Mouse (Mus musculus) CH12.LX (cell line): Measurements from ENCODE around the gene Podxl2. TPM values are rescaled to one million over a fixed set of nuclear protein-coding genes. Genes with fewer than 3 reads are reported as not detected.

ENCODE experiments used
- DNase-seq: peaks from one replicate; pipeline ENCODE4 v3.0.0-alpha.2; 2013; ENCODE audit errors: extremely low read depth
- H3K27ac ChIP-seq: 2 replicates; pipeline ENCODE4 v1.5.1; 2012; ENCODE audit warnings: low read depth, mild to moderate bottlenecking, control low read depth, moderate library complexity; ENCODE audit not compliant: insufficient read depth
- H3K27me3 ChIP-seq: replicated peaks from 2 replicates; pipeline ENCODE3; 2012; ENCODE audit warnings: inconsistent platforms
- H3K36me3 ChIP-seq, 2 experiments: replicated peaks in 1 of 2; 2 replicates each; pipeline versions ENCODE3 to v1.6.1; 2012; ENCODE audit warnings: inconsistent platforms in 1 of 2, low read length in 1 of 2, mild to moderate bottlenecking in 1 of 2, mixed read lengths in 1 of 2, moderate library complexity in 1 of 2; ENCODE audit not compliant: control insufficient read depth in 1 of 2, insufficient read depth in 1 of 2
- H3K4me1 ChIP-seq, 2 experiments: 2 replicates each; pipeline ENCODE4 v1.6.1; 2012; ENCODE audit warnings: inconsistent platforms in 1 of 2, moderate library complexity in 1 of 2; ENCODE audit not compliant: insufficient read depth in 2 of 2, control insufficient read depth in 1 of 2
- H3K4me2 ChIP-seq: 2 replicates; pipeline ENCODE4 v1.6.1; 2012; ENCODE audit warnings: low read depth, mild to moderate bottlenecking, control low read depth; ENCODE audit not compliant: poor library complexity, insufficient read depth, severe bottlenecking
- H3K4me3 ChIP-seq, 3 experiments: fragments of 150-350 bp in 1 of 3; sonication (generic) in 1 of 3; replicated peaks in 1 of 3; 2 replicates each; pipeline versions ENCODE3 to v1.5.1; 2011 to 2012; ENCODE audit warnings: low read depth in 2 of 3, low read length in 2 of 3, mild to moderate bottlenecking in 2 of 3, moderate library complexity in 2 of 3, control low read depth in 1 of 3, improper control_type of control experiment in 1 of 3, inconsistent platforms in 1 of 3, mixed read lengths in 1 of 3; ENCODE audit not compliant: poor library complexity in 1 of 3
- H3K79me2 ChIP-seq: replicated peaks from 2 replicates; pipeline ENCODE4 v1.6.1; 2012; ENCODE audit warnings: mild to moderate bottlenecking, moderate library complexity; ENCODE audit not compliant: control insufficient read depth, poor library complexity, insufficient read depth, severe bottlenecking; ENCODE audit errors: extremely low read depth
- H3K9ac ChIP-seq: 2 replicates; pipeline ENCODE4 v1.6.1; 2012; ENCODE audit warnings: low read depth, mild to moderate bottlenecking, control low read depth, moderate library complexity; ENCODE audit not compliant: insufficient read depth
- H3K9me3 ChIP-seq: replicated peaks from 2 replicates; pipeline ENCODE3; 2012; ENCODE audit warnings: low read length, inconsistent platforms, mixed read lengths
- BHLHE40 ChIP-seq: IDR thresholded peaks from 2 replicates; pipeline ENCODE4 v1.6.1; 2011; ENCODE audit warnings: mild to moderate bottlenecking, low read depth, low read length, improper control_type of control experiment
- CHD2 ChIP-seq: IDR thresholded peaks from 2 replicates; pipeline ENCODE4 v1.6.1; 2011; ENCODE audit warnings: low read length, improper control_type of control experiment
- CTCF ChIP-seq, 2 experiments: IDR thresholded peaks in 1 of 2; conservative IDR thresholded peaks in 1 of 2; 2 replicates each; pipeline ENCODE4 v1.5.1; 2011 to 2012; ENCODE audit warnings: low read depth in 2 of 2, low read length in 2 of 2, improper control_type of control experiment in 1 of 2, inconsistent platforms in 1 of 2, mild to moderate bottlenecking in 1 of 2, moderate library complexity in 1 of 2
- E2F4 ChIP-seq: IDR thresholded peaks from 2 replicates; pipeline ENCODE4 v1.6.1; 2011; ENCODE audit warnings: low read depth, low read length, improper control_type of control experiment; ENCODE audit not compliant: insufficient replicate concordance
- ELF1 ChIP-seq: IDR thresholded peaks from 2 replicates; pipeline ENCODE4 v1.6.1; 2014; ENCODE audit warnings: low read depth, mild to moderate bottlenecking, inconsistent platforms, low read length, improper control_type of control experiment
- EP300 ChIP-seq: IDR thresholded peaks from 2 replicates; pipeline ENCODE4 v1.6.1; 2011; ENCODE audit warnings: low read length, improper control_type of control experiment
- ETS1 ChIP-seq: conservative IDR thresholded peaks from 2 replicates; pipeline ENCODE4 v1.6.1; 2012; ENCODE audit warnings: low read depth, mild to moderate bottlenecking, inconsistent platforms, low read length, improper control_type of control experiment, moderate library complexity
- IRF4 ChIP-seq: IDR thresholded peaks from 2 replicates; pipeline ENCODE4 v1.6.1; 2014; ENCODE audit warnings: low read depth, mild to moderate bottlenecking, inconsistent platforms, low read length, improper control_type of control experiment
- JUND ChIP-seq: conservative IDR thresholded peaks from 2 replicates; pipeline ENCODE4 v1.6.1; 2011; ENCODE audit warnings: low read depth, low read length, improper control_type of control experiment
- KAT2A ChIP-seq: IDR thresholded peaks from 2 replicates; pipeline ENCODE4 v1.6.1; 2012; ENCODE audit warnings: low read length, improper control_type of control experiment, inconsistent platforms; ENCODE audit not compliant: insufficient replicate concordance
- MAX ChIP-seq: IDR thresholded peaks from 2 replicates; pipeline ENCODE4 v1.6.1; 2011; ENCODE audit warnings: low read length, improper control_type of control experiment
- MAZ ChIP-seq: IDR thresholded peaks from 2 replicates; pipeline ENCODE4 v1.6.1; 2012; ENCODE audit warnings: low read depth, mild to moderate bottlenecking, inconsistent platforms, low read length, improper control_type of control experiment, moderate library complexity
- MEF2A ChIP-seq: IDR thresholded peaks from 2 replicates; pipeline ENCODE4 v1.6.1; 2014; ENCODE audit warnings: low read depth, mild to moderate bottlenecking, inconsistent platforms, low read length, improper control_type of control experiment, borderline replicate concordance
- MXI1 ChIP-seq: IDR thresholded peaks from 2 replicates; pipeline ENCODE4 v1.6.1; 2011; ENCODE audit warnings: mild to moderate bottlenecking, low read depth, low read length, improper control_type of control experiment
- MYC ChIP-seq: IDR thresholded peaks from 2 replicates; pipeline ENCODE4 v1.6.1; 2011; ENCODE audit warnings: low read depth, mild to moderate bottlenecking, improper control_type of control experiment, low read length
- NELFE ChIP-seq: IDR thresholded peaks from 2 replicates; pipeline ENCODE4 v1.6.1; 2011; ENCODE audit warnings: low read depth, low read length, improper control_type of control experiment
- NRF1 ChIP-seq: IDR thresholded peaks from 2 replicates; pipeline ENCODE4 v1.6.1; 2014; ENCODE audit warnings: low read depth, mild to moderate bottlenecking, inconsistent platforms, low read length, improper control_type of control experiment, moderate library complexity
- POLR2A ChIP-seq: IDR thresholded peaks from 2 replicates; pipeline ENCODE4 v1.6.1; 2011; ENCODE audit warnings: low read depth, mild to moderate bottlenecking, improper control_type of control experiment, low read length
- POLR2AphosphoS2 ChIP-seq: IDR thresholded peaks from 2 replicates; pipeline ENCODE4 v1.6.1; 2011; ENCODE audit warnings: low read depth, low read length, improper control_type of control experiment
- RCOR1 ChIP-seq: conservative IDR thresholded peaks from 2 replicates; pipeline ENCODE4 v1.6.1; 2012; ENCODE audit warnings: low read depth, mild to moderate bottlenecking, inconsistent platforms, low read length, improper control_type of control experiment
- SIN3A ChIP-seq: IDR thresholded peaks from 2 replicates; pipeline ENCODE4 v1.6.1; 2012; ENCODE audit warnings: low read length, improper control_type of control experiment, inconsistent platforms
- TBP ChIP-seq: conservative IDR thresholded peaks from 2 replicates; pipeline ENCODE4 v1.6.1; 2011; ENCODE audit warnings: low read depth, low read length, improper control_type of control experiment
- TCF12 ChIP-seq: IDR thresholded peaks from 2 replicates; pipeline ENCODE4 v1.6.1; 2014; ENCODE audit warnings: low read depth, mild to moderate bottlenecking, inconsistent platforms, low read length, improper control_type of control experiment
- UBTF ChIP-seq: IDR thresholded peaks from 2 replicates; pipeline ENCODE4 v1.6.1; 2012; ENCODE audit warnings: low read depth, mild to moderate bottlenecking, inconsistent platforms, low read length, improper control_type of control experiment, moderate library complexity
- USF1 ChIP-seq: IDR thresholded peaks from 2 replicates; pipeline ENCODE4 v1.6.1; 2014; ENCODE audit warnings: low read depth, mild to moderate bottlenecking, inconsistent platforms, low read length, improper control_type of control experiment
- USF2 ChIP-seq: conservative IDR thresholded peaks from 2 replicates; pipeline ENCODE4 v1.6.1; 2011; ENCODE audit warnings: low read depth, low read length, improper control_type of control experiment
- ZKSCAN1 ChIP-seq: IDR thresholded peaks from 2 replicates; pipeline ENCODE4 v1.6.1; 2012; ENCODE audit warnings: low read depth, inconsistent platforms, low read length, improper control_type of control experiment, borderline replicate concordance
- ZMIZ1 ChIP-seq: IDR thresholded peaks from 2 replicates; pipeline ENCODE4 v1.6.1; 2012; ENCODE audit warnings: low read depth, mild to moderate bottlenecking, inconsistent platforms, low read length, improper control_type of control experiment
- ZNF384 ChIP-seq: IDR thresholded peaks from 2 replicates; pipeline ENCODE4 v1.6.1; 2012; ENCODE audit warnings: low read depth, low read length, improper control_type of control experiment, inconsistent platforms
- dilution Hi-C: fragments of 300-500 bp; cut with MboI; formaldehyde crosslinking; loops from 2 replicates; pipeline ENCODE4 v1.14.3; 2020; ENCODE audit warnings: low sequenced_read_pairs; ENCODE audit not compliant: extremely low pct_unique_long_range_greater_than_20kb, extremely low pct_ligation_motif_present
- in situ Hi-C: fragments of 300-500 bp; cut with MboI; formaldehyde crosslinking; loops from 3 replicates; pipeline ENCODE4 v1.14.3; 2019; ENCODE audit warnings: low sequenced_read_pairs, low pct_ligation_motif_present, low pct_unique_long_range_greater_than_20kb, mixed read lengths
- polyA plus RNA-seq: library from polyadenylated mRNA; unstranded; fragments of >175 nt; gene quantifications from 2 replicates; pipeline ENCODE4 v1.2.1, GENCODE M21; 2012; ENCODE audit warnings: low read depth; ENCODE audit not compliant: insufficient read length
- total RNA-seq, 2 experiments: library from RNA; depleted of rRNA; stranded (reverse); fragments of 300-350 nt in 1 of 2; fragments of >200 nt in 1 of 2; gene quantifications; 2 replicates each; pipeline ENCODE4 v1.2.3; 2012 to 2014

Gene Podxl2
- total and polyA plus RNA-seq, 3 experiments, result 0.79 to 0.93 (median 0.81) TPM

DNA sequence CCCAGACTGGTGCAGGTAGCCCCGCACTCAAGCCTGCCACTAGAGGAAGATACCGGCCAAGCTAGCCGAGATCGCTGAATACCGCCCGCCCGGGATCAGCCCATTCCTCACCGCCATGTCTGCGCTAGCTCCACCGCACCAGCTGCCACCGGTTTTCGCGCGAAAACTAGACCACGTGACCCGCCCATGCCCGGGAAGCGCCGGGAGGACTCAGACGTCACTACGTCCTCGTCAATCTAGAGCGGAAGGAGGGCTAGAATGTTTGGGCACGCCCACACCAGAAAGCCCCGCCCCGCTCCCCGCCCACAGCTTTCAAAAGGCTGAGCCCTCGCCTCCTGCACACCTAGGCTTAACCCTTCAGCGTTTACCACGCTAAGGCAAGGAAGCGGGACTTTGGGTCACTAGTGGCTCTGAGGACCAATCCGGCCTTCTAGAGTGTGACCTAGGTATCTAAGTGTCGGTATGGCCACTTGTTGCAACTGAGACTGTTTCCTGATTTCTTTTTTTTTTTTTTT, 23.7 kb upstream of the Podxl2 start, which contains the start of gene Mcm2:
Mcm2 (minus strand) TSS at position 247 of the 515 bp plus-strand sequence.
- Histone ChIP-seq H3K36me3 (peaks cover 20 to 36% of the 10 kb centered on the region in 2 experiments), H3K4me3 (peak within 1 kb of the TSS; percentile 75 to 83 (median 82)), H3K27me3 (no peaks in the 10 kb centered on the region), H3K4me1 (peaks cover 6 to 44% of the 10 kb centered on the region in 2 experiments; a peak in 3 of 4 replicates), H3K27ac (peak within 1 kb of the TSS; percentile 44), H3K9ac (peak within 1 kb of the TSS; percentile 79), H3K79me2 (peaks cover 37% of the 10 kb centered on the region), H3K9me3 (no peaks in the 10 kb centered on the region), H3K4me2 (peak within 1 kb of the TSS; percentile 86)
- dilution Hi-C loops, result no loop called here
- in situ Hi-C loops, result loop anchor here (25.0 kb wide), 1 partner anchor 786 kb away; no protein-coding TSS in a partner anchor
- DNase-seq, result peak; percentile 97
- no peak for TF ChIP-seq JUND
- 0 out of 2 replicates have a peak, but pooled peaks have one; percentile 48 for TF ChIP-seq MYC
- TF ChIP-seq KAT2A, result 0 out of 2 replicates have a peak, but pooled peaks have one; percentile 57
- peak; percentile 98 for TF ChIP-seq MAX
- peak; percentile 93 for TF ChIP-seq TBP
- no peak for TF ChIP-seq ZKSCAN1
- TF ChIP-seq USF2, result peak; percentile 94
- no peak for TF ChIP-seq MAZ
- peak; percentile 93 for TF ChIP-seq ZMIZ1
- peak; percentile 36; the same call in 1 of the 2 replicates for TF ChIP-seq ETS1
- TF ChIP-seq POLR2A, result peak; percentile 96
- no peak for TF ChIP-seq CTCF (conservative IDR thresholded peaks at IDR 0.05 in 1 of 2, IDR thresholded peaks at IDR 0.05 in 1 of 2; ENCODE audit: low read depth in 2 of 2, low read length in 2 of 2)
- no peak for TF ChIP-seq RCOR1
- TF ChIP-seq E2F4, result peak; percentile 99
- TF ChIP-seq TCF12, result peak; percentile 69
- peak; percentile 29; the same call in 1 of the 2 replicates for TF ChIP-seq NRF1
- TF ChIP-seq USF1, result peak; percentile 96
- TF ChIP-seq ELF1, result peak; percentile 90
- TF ChIP-seq BHLHE40, result peak; percentile 75
- TF ChIP-seq EP300, result no peak
- TF ChIP-seq SIN3A, result peak; percentile 99
- TF ChIP-seq NELFE, result peak; percentile 87
- TF ChIP-seq CHD2, result no peak
- peak; percentile 75; the same call in 1 of the 2 replicates for TF ChIP-seq POLR2AphosphoS2
- peak; percentile 96 for TF ChIP-seq MXI1
- TF ChIP-seq ZNF384, result peak; percentile 53; the same call in 1 of the 2 replicates
- 0 out of 2 replicates have a peak, but pooled peaks have one; percentile 11 for TF ChIP-seq MEF2A
- TF ChIP-seq IRF4, result no peak
- TF ChIP-seq UBTF, result no peak
